Mouse (Mus musculus) lung, embryonic 15.5 days (tissue): Measurements from ENCODE around the gene Magi1. TPM values are rescaled to one million over a fixed set of nuclear protein-coding genes. Genes with fewer than 3 reads are reported as not detected.
A peak's percentile ranks its signal among the peaks of the same experiment; 100 is the strongest.

Source experiments
- ATAC-seq: fragments of 200-750 bp; cut with Nextera tagmentation; 2 replicates; pipeline ENCODE4 v1.8.0; 2017; ENCODE audit warnings: moderate number of reproducible peaks, borderline replicate concordance; ENCODE audit not compliant: low FRiP score, low TSS enrichment; ENCODE audit errors: extremely low read depth
- H3K27ac ChIP-seq: fragments of 300-500 bp; sonication (generic); 2 replicates; pipeline ENCODE4 v1.5.1; 2015; ENCODE audit warnings: moderate library complexity, mild to moderate bottlenecking, inconsistent platforms
- H3K27me3 ChIP-seq: fragments of 300-500 bp; sonication (generic); 2 replicates; pipeline ENCODE4 v1.6.1; 2015; ENCODE audit warnings: inconsistent platforms
- H3K36me3 ChIP-seq: fragments of 300-500 bp; sonication (generic); 2 replicates; pipeline ENCODE4 v1.6.1; 2015; ENCODE audit warnings: inconsistent platforms
- H3K4me1 ChIP-seq: fragments of 300-500 bp; sonication (generic); 2 replicates; pipeline ENCODE4 v1.6.1; 2015; ENCODE audit warnings: inconsistent platforms
- H3K4me2 ChIP-seq: fragments of 300-500 bp; sonication (generic); 2 replicates; pipeline ENCODE4 v1.6.1; 2015; ENCODE audit warnings: inconsistent platforms, mild to moderate bottlenecking, moderate library complexity
- H3K4me3 ChIP-seq: fragments of 300-500 bp; sonication (generic); 2 replicates; pipeline ENCODE4 v1.5.1; 2015; ENCODE audit warnings: mild to moderate bottlenecking, inconsistent platforms
- H3K9ac ChIP-seq: fragments of 300-500 bp; sonication (generic); 2 replicates; pipeline ENCODE4 v1.6.1; 2015; ENCODE audit warnings: inconsistent platforms
- H3K9me3 ChIP-seq: fragments of 300-500 bp; sonication (generic); 2 replicates; pipeline ENCODE4 v1.6.1; 2016; ENCODE audit warnings: inconsistent platforms
- whole genome bisulfite sequencing: fragments of 180-500 bp; shearing (Covaris S2); methylation state at CpG from one replicate; pipeline ENCODE4 v1.1.7; 2015; 5-methylcytosine and 5-hydroxymethylcytosine counted together
- polyA plus RNA-seq: library from polyadenylated mRNA; unstranded; fragments of >200 nt; fragmentation: Nextera tagmentation; extraction: Ambion mirVana; gene quantifications from 2 replicates; pipeline ENCODE4 v1.2.1, GENCODE M21; 2015

The Magi1 gene
- polyA plus RNA-seq, 1 experiment from 2014 or later = 9.0 TPM

DNA sequence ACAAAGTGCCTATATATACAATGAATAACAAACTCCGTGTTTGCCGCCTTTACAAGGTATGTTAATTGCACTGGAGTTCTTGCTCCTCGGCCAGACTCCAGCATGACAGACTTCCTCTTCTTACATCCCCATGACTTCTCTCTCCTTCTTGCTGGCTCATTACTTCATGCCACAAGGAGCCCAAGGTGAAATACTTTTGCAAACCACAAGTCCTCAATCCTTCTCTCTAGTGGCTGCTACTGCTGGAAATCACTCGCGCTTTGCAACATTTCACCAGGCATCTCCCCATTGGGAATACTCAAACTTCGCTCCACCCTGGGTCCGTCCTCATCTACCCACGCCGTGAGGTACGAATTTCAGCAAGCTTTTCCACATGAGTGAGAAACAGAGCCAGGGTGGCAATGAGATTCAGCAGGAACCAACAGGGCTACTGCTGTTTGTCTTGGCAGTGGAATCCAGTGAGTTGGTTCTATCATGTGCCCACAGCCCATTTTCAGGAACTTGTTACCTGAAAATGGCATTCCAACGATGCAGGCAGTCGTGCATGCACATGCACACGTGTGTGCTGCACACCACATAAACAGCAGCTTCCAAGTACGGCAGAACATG, 88.3 kb downstream of the Magi1 start:
- Histone ChIP-seq H3K4me2 (no peak overlapping the region), H3K4me3 (no peak overlapping the region), H3K27ac (no peak overlapping the region), H3K9me3 (no peaks in the 10 kb centered on the region), H3K27me3 (no peaks in the 10 kb centered on the region), H3K36me3 (no peaks in the 10 kb centered on the region), H3K4me1 (peaks cover 34% of the 10 kb centered on the region), H3K9ac (no peak overlapping the region)
- no peak for ATAC-seq
- 63% methylated on average over 14 of the region's 14 CpGs for WGBS

DNA sequence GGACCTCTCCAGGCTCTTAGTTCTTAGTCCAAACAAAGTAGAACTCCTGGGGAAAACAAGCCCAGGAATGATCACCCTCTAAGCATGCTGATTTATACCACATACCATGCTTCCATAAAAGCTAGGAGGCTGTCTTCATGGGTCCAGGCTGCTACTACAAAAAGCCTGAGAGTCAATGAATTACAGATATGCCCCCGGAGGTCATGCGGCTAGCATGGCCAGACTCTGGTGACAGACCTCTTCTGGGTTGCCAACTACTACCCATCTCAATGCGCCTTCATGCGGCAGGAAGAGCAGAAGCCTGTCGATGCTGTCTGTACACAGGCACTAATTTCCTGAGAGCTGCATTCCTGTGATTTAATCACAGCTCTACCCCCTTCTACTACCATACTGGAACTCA, 92.9 kb downstream of the Magi1 start:
- Histone ChIP-seq H3K9ac (no peak overlapping the region), H3K4me2 (no peak overlapping the region), H3K27ac (0 out of 2 replicates have a peak overlapping the region, but pooled peaks have one; percentile 26), H3K4me3 (no peak overlapping the region), H3K27me3 (no peaks in the 10 kb centered on the region), H3K4me1 (peaks cover 54% of the 10 kb centered on the region), H3K36me3 (no peaks in the 10 kb centered on the region), H3K9me3 (no peaks in the 10 kb centered on the region)
- no peak for ATAC-seq
- 63% methylated on average over 5 of the region's 5 CpGs for WGBS

DNA sequence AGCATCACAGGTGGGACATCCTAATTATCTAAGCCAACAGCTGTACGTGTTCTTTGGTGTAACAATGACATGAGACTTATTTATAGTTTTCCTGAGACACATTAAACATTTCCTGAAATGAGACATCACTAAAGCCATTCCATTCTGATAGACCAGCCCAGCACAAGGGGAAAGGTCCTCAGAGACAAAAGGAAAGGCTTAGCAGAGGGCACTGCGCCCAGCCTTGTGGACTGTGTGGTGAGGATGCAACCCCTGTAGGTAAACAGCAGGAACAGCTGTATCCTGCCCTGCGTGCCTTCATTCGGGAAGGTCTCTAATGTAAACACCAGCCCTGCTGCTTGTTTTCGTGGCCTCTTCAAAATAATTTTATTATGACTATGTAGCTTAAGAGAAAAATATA, 94.3 kb downstream of the Magi1 start:
- 30% methylated on average over 5 of the region's 5 CpGs for WGBS
- H3K4me2 ChIP-seq = no peak overlapping the region
- no peaks in the 10 kb centered on the region for H3K36me3 ChIP-seq
- H3K4me1 ChIP-seq = peaks cover 56% of the 10 kb centered on the region
- no peak overlapping the region for H3K9ac ChIP-seq
- no peak for ATAC-seq
- no peaks in the 10 kb centered on the region for H3K27me3 ChIP-seq
- H3K27ac ChIP-seq = peak overlapping the region; percentile 48
- no peak overlapping the region for H3K4me3 ChIP-seq
- no peaks in the 10 kb centered on the region for H3K9me3 ChIP-seq

DNA sequence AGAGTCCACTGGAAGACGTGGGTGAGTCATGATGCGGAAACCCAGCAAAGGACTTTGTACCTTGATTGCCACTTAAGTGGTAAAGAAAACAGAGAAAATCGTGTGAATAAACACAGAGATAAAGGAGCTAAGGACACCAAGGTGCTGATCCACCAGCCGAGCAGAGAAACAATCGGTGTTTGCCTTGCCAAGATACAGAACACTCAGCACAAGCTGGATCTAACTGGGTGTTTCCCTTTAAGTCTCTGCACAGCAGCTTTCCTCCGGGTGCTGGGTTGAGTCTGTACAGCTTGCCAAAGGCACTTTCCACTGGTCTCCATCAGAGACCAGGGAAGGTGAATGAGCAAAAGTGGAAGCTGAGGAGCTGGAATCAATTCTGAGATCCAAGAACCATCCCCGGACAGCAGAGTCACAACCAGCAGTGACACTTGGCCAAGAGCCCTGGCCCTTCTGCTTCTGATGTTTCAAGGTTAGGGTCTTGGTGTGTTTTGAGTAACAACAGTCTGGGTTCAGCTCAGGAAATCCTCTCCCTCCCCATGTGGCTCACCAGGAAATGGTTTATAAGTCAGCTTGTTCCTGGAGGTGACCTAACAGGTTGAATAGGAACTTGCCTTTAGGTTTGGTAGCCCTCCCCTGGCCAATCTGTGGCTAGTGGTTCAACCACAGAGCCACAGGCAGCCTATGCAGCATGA, 96.9 kb downstream of the Magi1 start:
- H3K36me3 ChIP-seq = no peaks in the 10 kb centered on the region
- H3K4me1 ChIP-seq = peaks cover 82% of the 10 kb centered on the region
- 0 out of 2 replicates have a peak overlapping the region, but pooled peaks have one; percentile 0 for H3K4me2 ChIP-seq
- WGBS = 20% methylated on average over 7 of the region's 7 CpGs
- H3K4me3 ChIP-seq = no peak overlapping the region
- no peaks in the 10 kb centered on the region for H3K27me3 ChIP-seq
- ATAC-seq = no peak
- H3K9me3 ChIP-seq = no peaks in the 10 kb centered on the region
- H3K27ac ChIP-seq = peak overlapping the region; percentile 47
- no peak overlapping the region for H3K9ac ChIP-seq

DNA sequence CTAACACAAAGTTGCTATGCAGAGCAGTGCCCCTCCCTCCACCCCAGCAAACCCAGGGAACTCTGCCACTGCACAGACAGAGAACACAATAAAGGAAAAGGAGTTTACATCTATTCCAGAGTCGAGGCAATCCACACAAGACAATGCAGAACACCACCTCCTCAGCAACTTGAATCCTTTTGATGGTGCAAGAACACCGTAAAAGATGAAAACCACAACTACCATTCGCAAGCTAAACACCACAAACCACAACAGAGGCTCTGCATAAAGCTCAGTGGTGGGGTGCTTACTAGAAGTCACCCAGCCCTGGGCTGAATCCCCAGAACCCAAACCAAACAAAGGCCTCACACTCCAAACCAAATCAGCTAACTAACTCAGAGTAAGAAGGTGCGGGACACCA, 99.4 kb downstream of the Magi1 start:
- no peak for ATAC-seq
- Histone ChIP-seq H3K9ac (no peak overlapping the region), H3K9me3 (no peaks in the 10 kb centered on the region), H3K27me3 (no peaks in the 10 kb centered on the region), H3K36me3 (no peaks in the 10 kb centered on the region), H3K4me1 (peaks cover 71% of the 10 kb centered on the region), H3K4me2 (no peak overlapping the region), H3K4me3 (no peak overlapping the region), H3K27ac (peak overlapping the region; percentile 74)
- 79% methylated on average over 4 of the region's 4 CpGs for WGBS

DNA sequence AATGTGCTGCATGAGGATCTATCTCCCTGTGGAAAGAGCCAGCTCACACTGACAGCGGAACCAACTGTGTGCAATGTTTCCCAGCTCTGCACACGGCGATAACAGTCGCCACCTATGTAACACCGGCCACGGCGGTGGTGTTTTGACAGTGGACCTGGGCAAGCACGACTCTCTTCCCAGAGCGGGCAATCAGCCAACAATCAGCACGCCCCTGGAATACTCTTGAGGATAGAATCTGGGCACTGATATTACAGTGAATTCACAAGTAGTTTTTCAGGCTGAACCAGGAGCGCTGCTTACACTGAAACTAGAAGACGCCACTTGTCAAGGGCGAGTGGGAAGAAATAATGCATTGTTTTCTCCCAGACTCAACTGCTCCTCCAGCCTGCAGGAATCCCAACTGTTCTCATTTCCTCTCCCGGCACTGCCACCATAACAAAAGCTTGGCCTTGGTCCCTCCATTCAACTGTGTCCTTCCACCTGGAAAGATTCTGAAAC, 100.3 kb downstream of the Magi1 start:
- Histone ChIP-seq H3K36me3 (no peaks in the 10 kb centered on the region), H3K4me2 (peak overlapping the region; percentile 43), H3K27me3 (no peaks in the 10 kb centered on the region), H3K9ac (no peak overlapping the region), H3K4me1 (peaks cover 65% of the 10 kb centered on the region), H3K27ac (peak overlapping the region; percentile 74), H3K4me3 (no peak overlapping the region), H3K9me3 (no peaks in the 10 kb centered on the region)
- 15% methylated on average over 14 of the region's 14 CpGs for WGBS
- no peak for ATAC-seq

DNA sequence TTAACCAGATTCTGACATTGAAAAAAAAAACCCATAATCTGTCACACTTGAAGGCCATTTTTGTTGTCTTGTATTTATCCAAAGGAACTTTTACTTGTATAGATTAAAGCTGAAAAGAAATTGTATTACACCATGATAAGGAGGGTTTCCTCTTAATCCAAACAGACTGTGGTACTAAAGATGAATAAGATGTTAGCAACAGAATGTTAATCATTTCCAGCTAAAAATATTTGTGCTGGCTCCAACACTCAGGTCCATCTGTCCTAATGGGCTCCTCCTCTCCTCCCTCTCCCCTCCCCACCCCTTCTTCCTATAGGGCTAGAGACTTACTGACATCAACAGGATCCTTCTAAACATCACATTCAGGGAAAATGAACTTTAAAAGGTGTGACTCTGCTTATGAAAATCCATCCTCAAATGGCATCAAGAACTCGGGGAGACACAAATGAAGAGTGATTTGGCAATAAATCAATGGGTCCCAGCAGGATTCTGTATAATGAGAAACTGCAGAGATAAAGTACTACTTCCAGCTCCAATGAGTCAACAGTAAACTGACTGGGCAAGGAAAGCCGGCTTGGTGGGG, 102.0 kb downstream of the Magi1 start:
- no peak for ATAC-seq
- Histone ChIP-seq H3K27me3 (no peaks in the 10 kb centered on the region), H3K4me3 (no peak overlapping the region), H3K36me3 (no peaks in the 10 kb centered on the region), H3K9me3 (no peaks in the 10 kb centered on the region), H3K4me2 (no peak overlapping the region), H3K27ac (peak overlapping the region; percentile 13), H3K4me1 (peaks cover 60% of the 10 kb centered on the region), H3K9ac (no peak overlapping the region)
- WGBS = 3% methylated on average over 2 of the region's 2 CpGs

DNA sequence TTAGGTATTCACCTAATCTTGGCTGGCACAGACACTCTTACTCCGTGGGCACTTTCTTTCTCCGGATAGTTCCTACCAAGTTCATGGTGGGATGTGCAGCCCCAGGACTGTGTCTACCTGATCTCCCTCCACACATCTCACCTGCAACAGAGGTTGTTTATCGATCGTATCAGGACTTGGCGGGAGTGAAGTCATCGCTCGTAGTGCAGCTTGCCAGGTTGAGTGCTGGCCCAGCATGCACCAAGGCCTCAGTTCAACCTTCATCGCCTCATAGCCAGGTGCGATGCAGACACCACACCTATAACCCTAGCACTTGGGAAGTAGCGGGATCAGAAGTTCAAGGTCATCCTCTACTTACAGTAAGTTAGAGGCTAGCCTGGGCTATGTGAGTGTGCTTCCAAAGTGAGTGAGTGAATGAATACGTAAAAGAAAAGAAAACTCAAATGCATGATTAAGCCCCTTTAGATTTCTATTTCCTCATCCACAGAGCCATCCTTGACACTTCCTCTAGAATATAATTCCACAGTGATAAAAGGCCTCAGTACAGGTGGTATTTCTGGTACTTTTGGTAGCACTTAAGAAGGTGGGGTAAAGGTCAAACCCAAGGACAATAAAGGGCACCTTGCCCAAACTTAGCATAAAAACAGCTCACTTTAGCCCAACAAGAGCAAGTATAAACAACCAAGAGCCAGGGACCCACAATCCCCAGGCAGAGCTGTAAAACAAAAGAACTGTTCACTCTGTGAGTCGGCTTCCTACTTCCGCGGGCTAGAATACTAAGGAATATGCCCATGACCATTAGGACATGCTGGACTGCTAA, 103.2 kb downstream of the Magi1 start:
- H3K27ac ChIP-seq = no peak overlapping the region

DNA sequence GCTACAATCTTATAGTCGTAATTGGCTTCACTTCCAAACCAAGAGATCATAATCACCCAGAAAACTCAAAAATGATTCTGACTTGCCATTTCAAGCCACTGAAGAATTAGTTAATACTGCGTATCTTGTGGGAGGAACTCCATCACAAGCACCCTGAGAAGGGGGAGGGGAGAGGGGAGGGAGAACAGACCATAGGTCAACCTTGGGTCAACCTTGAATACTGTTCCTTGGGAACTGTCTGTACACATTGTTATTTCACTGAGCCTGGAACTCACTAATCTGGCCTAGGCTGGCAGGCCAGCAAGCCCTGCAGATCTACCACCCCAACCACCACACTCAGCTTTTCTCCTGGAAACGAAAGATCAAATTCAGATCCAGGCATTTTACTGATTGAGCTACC, 106.2 kb downstream of the Magi1 start:
- H3K4me1 ChIP-seq = peaks cover 25% of the 10 kb centered on the region
- ATAC-seq = no peak

More for the DNA sequence above, 103.2 kb downstream of the Magi1 start:
- WGBS = 87% methylated on average over 14 of the region's 14 CpGs
- H3K9ac ChIP-seq = no peak overlapping the region
- H3K36me3 ChIP-seq = no peaks in the 10 kb centered on the region
- H3K9me3 ChIP-seq = no peaks in the 10 kb centered on the region
- H3K4me3 ChIP-seq = no peak overlapping the region
- no peak for ATAC-seq
- peaks cover 53% of the 10 kb centered on the region for H3K4me1 ChIP-seq
- H3K4me2 ChIP-seq = no peak overlapping the region
- no peaks in the 10 kb centered on the region for H3K27me3 ChIP-seq

DNA sequence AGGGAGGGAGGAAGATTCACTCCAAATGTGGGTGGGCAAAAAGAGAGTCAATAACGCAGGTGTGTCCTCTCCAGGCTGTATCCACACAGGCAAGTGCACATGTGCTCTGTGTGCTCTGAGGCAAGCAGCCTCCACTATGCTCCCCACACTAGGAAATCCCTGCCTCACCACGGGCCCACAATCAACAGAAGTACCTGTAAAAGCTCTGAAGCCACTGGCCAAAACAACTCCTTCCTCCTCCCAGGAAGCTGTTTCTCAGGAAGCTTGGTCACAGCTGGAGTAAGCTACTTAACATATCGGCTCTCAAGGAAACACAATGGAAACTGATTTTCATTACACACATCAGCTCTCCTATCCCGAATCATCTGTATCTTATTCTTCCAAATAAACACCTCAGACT, 107.0 kb downstream of the Magi1 start:
- 33% methylated on average over 4 of the region's 4 CpGs for WGBS
- no peak overlapping the region for H3K9ac ChIP-seq
- no peaks in the 10 kb centered on the region for H3K27me3 ChIP-seq
- no peaks in the 10 kb centered on the region for H3K36me3 ChIP-seq
- H3K4me1 ChIP-seq = peaks cover 16% of the 10 kb centered on the region
- H3K4me3 ChIP-seq = no peak overlapping the region
- no peaks in the 10 kb centered on the region for H3K9me3 ChIP-seq
- no peak overlapping the region for H3K27ac ChIP-seq
- H3K4me2 ChIP-seq = no peak overlapping the region
- no peak for ATAC-seq

More for the DNA sequence above, 106.2 kb downstream of the Magi1 start:
- Histone ChIP-seq H3K4me2 (no peak overlapping the region), H3K9ac (no peak overlapping the region), H3K27ac (no peak overlapping the region), H3K4me3 (no peak overlapping the region), H3K9me3 (no peaks in the 10 kb centered on the region), H3K36me3 (no peaks in the 10 kb centered on the region), H3K27me3 (no peaks in the 10 kb centered on the region)
- 77% methylated on average over 3 of the region's 3 CpGs for WGBS

DNA sequence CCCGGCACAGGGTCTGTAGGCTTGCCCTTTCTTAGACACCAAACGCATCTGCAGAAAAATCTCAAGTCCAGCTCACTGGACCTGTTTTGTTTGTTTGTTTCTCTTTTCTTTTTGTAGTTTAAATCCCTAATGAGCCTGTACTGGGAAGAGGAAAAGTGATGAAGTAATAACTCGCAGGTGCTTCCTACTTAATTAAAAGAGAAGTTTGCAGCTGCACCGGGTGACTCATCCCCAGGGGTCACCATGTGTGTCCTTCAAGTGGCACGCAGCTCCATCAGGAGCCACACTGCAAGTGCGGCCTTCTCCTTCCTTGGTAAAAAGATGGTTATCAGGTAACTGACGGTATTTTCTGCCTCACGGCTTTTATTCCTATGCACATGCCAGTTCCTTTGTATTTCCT, 112.5 kb downstream of the Magi1 start:
- Histone ChIP-seq H3K4me2 (no peak overlapping the region), H3K4me3 (no peak overlapping the region), H3K4me1 (peaks cover 7% of the 10 kb centered on the region; the same call in 1 of the 2 replicates), H3K27ac (no peak overlapping the region), H3K36me3 (no peaks in the 10 kb centered on the region), H3K9ac (no peak overlapping the region), H3K27me3 (no peaks in the 10 kb centered on the region), H3K9me3 (no peaks in the 10 kb centered on the region)
- WGBS = 52% methylated on average over 8 of the region's 8 CpGs
- ATAC-seq = no peak
